Mouse (Mus musculus) T-helper 2 cell (primary cell): ENCODE data around the gene Frmd4a.

Experiments used
- in situ Hi-C: fragments of 300-600 bp; cut with MboI, MseI; formaldehyde crosslinking; loops from one replicate; pipeline ENCODE4 v1.15.1; 2025; ENCODE audit warnings: high pct_unique_total_duplicates

Frmd4a gene

DNA sequence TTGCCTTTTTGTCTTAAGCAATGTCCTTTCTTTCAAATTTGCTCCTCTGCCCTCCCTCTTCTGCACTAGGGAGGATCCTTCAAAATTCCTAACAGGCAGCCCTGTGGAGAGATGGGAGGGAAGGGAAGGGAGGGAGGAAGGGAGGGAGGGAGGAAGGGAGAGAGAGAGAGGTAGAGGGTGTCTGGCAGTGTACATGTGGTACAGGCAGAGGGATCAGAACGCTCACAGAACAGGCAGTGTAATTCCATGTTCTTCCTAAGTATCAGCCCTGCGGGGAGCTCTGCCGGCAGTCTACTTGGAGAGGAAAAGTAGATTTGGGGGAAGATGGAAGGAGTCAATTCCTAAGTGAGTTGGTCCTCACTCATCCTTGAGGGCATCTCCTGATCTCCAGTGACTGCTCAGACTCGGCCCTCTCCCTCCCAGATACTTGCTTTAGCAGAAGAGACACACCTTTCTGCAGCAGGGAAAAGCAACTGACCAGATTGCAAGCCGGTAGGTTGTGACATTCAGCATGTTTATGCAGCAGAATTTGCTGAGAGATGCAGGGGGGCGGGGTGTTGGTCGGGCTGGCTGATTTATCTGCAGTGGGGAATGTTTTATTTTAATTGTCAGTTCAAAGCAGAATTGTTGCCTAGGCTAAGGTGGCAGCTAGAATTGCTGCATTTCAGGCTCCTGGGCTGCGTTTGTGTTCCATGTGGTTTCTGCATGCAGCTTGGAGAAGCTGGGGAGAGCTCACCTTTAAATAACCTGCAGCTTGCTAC is at the start of gene Frmd4a:
Gene Frmd4a, plus strand, starts transcription at position 190 of the 761 bp plus-strand sequence.
- in situ Hi-C loops: no loop called here

GRCm38 (mm10) chr2:3988876-3989275 is 28.6 kb upstream of the Frmd4a start:
- in situ Hi-C loops: no loop called here

DNA sequence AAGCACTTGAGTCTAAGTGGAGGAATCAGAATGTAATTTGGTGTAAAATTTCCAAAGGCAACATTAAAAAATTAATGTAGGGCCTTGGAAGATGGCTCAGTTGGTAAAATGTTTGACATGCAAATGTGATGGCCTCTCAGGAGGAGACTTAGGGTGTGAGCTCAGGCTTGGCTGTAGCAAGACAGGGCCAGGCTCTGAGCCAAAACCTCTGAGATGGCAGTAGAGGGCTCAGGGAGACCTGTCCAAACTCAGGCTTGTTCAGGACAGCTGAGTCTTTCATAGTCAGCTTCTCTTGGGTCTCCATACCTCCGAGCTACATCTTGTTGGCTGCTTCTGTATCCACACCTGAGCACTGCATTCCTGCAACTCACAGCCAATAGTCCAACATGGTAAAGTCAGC is 27.1 kb upstream of the Frmd4a start:
- in situ Hi-C loops: no loop called here

DNA sequence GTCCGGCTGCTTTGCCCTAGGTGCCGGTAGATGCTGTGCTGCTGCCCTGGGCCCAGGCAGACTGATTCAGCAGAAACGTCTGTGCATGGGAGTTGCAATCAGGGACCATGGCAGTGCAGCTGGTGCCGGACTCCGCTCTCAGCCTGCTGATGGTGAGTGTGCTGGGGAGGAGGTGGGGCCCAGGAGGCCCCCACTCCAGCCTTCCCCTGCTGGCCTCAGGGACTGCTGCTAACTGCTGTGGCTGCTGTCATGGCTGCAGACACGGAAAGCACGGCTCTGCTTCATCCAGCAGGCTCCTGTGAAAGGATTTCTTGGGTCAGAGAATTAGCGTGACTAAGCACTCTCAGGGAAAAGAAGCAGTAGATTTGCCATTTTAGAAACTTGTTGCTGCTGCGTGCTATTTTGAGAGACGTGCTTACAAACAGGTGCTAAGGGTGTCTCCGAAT is 937 bp downstream of the Frmd4a start:
- in situ Hi-C loops: no loop called here

GRCm38 (mm10) chr2:4018909-4019308 is 1.4 kb downstream of the Frmd4a start:
- in situ Hi-C loops: no loop called here

DNA sequence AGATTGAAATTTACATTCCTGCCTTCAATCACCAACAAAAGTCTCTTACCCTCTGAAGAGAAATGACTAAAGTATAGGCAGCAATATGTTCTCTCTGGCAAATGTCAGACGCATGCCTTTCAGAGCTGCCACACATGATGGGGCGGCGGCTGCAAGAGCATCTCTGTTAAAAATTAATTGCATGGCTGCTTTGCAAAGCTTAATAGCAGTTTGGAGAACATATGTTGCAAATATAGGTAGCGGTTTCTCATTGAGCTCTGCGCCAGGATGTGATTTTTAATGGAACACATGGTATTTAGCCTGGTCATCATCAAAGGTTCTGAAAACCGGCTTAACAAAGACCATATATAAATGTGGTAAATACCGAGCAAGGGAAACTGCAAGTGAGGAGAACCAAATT is 7.4 kb downstream of the Frmd4a start:
- in situ Hi-C loops: no loop called here

GRCm38 (mm10) chr2:4029031-4029747 is 11.7 kb downstream of the Frmd4a start:
- in situ Hi-C loops: no loop called here

GRCm38 (mm10) chr2:4036153-4036589 is 18.7 kb downstream of the Frmd4a start:
- in situ Hi-C loops: no loop called here

DNA sequence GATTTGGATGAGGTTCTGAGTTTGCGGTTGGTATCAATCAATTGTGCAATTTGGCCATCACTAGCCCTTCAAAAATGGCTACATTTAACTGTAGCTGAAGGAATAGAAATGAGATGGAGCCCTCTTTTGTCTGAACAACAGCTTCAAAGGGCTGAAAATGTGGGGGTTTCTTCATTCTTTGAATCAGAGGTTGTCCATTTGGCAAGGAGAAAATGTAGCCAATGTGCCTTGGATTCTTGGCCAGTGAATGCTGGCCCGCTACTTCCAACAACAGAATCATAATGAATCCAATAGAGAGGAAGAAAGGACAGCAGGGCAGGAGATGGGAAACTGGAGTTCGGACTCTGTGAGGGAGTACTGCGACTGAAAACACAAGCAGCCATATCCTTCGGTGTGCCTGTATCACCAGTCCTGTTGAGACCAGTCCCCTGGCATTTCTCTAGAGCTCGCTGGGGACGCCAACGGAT is 19.2 kb downstream of the Frmd4a start:
- in situ Hi-C loops: no loop called here

GRCm38 (mm10) chr2:4042009-4042408 is 24.5 kb downstream of the Frmd4a start:
- in situ Hi-C loops: no loop called here

GRCm38 (mm10) chr2:4055481-4055880 is 38.0 kb downstream of the Frmd4a start:
- in situ Hi-C loops: no loop called here

DNA sequence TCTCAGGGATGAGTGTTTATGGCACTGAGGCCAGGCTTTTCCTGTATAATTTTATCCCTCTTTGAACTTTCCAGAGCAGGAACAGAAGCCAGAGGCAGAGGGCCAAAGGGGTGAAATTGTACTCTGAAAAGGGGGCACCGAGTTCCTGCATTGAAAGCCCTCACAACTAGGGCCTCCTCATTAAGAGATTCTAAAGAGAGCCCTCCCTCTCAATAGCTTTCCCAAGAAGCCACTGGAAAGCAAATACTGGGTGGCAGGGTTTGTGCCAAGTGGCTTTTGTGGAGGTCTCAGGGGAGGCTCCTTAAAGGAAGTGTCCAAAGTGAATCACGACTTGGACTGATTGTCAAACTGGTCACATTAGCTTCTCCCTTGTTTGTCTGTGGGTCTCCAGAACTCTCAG is 43.2 kb downstream of the Frmd4a start:
- in situ Hi-C loops: no loop called here

DNA sequence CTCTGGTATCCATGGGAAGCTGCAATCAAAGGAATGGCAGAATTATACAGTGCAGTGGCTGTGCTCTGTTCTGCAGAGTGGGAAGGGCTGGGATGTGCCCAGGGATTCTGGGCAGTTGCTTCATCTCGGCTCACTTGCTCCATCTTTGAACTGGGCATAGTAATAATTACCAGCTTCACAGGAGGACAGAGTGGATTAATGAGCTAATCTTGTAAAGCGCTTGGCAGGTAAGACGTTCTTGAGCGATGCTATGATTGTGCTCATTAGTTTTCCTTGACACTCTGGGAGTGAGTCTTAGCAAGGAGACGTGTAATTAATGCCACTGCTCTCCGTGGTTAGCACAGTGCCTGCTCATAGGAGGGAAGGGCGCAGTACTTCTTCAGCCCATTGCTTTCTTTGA is 54.3 kb downstream of the Frmd4a start:
- in situ Hi-C loops: no loop called here

DNA sequence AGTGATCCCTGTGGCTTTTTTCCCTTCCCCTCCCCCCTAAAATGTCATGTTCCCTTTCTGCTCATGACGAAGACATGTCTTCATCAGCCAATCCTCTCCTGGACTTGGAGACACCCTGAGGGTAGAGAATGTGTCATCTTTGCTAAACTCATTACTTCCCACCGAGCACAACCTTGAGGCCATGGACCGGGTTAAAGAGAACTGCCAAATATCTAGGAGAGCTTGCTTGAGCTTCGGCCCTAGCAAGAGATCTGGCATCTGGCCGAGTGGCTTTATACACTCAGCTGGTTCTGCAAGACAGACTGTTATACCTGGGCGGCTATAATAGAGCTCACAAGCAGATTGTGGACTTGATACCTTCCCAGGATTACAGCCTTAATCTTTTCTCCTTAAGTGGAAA is 66.4 kb downstream of the Frmd4a start:
- in situ Hi-C loops: no loop called here

DNA sequence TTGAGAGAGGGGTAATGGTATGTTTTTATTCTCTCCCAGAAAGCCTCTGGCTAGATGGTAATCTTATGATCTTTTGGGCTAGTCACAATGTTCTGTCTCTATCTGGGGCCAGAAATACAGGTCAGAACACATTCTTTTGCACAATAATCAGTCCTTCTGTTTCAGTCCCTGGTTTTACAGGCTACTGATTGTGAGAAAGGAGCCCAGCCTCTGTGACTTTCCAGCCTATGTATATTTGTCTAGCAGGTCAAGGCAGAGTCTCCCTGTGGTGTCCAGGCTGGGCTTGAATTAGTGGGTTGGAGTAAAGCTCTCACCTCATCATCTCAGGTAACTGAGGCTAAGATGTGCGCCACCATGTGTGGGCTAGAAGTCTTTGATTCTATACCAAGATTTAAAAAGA is 80.1 kb downstream of the Frmd4a start:
- in situ Hi-C loops: no loop called here

GRCm38 (mm10) chr2:4098948-4099776 is 81.6 kb downstream of the Frmd4a start:
- in situ Hi-C loops: no loop called here

- in situ Hi-C loops: no loop called here
Observed at GRCm38 (mm10) chr2:4099777-4100104, 82.2 kb downstream of the Frmd4a start.

DNA sequence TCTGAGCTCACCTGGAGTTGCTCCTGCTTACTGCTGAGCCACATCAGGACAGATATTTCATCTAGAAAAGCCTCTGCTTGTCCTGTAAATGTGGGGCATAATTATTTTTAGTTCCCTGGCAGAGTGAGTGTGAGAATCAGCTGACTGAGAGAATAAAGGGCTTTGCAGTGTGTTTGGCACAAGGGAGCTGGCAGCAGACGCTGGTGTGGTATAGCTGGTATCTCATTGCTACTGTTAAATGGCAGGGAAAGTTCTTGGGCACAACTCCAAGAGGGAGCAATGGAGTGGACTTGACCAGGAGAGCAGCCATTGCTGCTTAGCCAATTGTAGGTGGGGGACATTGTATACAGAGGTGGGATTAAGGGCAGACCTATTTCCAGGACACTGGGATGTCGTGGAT is 83.9 kb downstream of the Frmd4a start:
- in situ Hi-C loops: no loop called here

- in situ Hi-C loops: no loop called here
Observed at GRCm38 (mm10) chr2:4113303-4113920, 95.9 kb downstream of the Frmd4a start.

DNA sequence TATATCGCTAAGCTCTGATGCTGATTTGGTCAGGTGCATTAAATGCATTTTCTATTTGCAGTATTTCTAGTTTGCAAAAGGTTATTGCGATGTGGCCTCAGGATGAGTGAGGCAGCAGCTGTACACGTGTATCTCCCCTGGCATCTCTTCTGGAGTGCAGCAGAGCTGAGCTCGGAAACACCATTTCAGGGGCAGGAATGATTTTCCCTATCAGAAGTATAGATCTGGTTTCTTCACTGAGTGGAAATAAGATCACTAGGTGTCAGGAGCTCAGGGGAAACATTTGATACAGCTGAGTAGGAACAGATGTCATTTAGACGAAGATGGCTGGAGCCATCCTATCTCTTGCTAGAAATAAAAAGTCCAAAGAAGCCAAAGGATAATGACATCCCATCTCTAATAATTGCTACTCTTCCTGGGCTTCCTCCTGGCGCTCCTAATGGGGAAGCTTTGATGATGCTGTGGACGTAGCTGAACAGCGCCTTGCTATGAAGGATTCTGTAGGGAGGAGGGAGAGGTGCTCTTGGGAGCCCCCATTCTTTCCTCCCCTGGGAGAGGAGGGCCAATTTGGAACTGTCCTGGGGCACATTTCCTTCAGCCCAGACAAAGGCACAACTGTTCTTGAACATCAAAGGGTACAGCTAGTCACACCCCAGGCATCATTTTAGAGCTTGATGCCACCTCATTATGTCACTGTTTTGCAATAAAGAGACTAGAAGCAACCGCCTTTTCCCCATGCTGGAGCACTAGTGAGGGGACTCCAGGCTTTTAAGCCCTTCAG is 102.4 kb downstream of the Frmd4a start:
- in situ Hi-C loops: loop anchor here (10.0 kb wide), 1 partner anchor 265 kb away; no protein-coding TSS in a partner anchor

GRCm38 (mm10) chr2:4131216-4131615 is 113.7 kb downstream of the Frmd4a start:
- in situ Hi-C loops: no loop called here
